Mouse (Mus musculus) frontal cortex, postnatal 25 days (tissue): ENCODE measurements around the gene Plxnc1.

Experiments
- DNase-seq, 2 experiments: peaks; one replicate each; pipeline ENCODE4 v3.0.0; 2022; ENCODE audit warnings: low spot score in 2 of 2

Gene Plxnc1

DNA sequence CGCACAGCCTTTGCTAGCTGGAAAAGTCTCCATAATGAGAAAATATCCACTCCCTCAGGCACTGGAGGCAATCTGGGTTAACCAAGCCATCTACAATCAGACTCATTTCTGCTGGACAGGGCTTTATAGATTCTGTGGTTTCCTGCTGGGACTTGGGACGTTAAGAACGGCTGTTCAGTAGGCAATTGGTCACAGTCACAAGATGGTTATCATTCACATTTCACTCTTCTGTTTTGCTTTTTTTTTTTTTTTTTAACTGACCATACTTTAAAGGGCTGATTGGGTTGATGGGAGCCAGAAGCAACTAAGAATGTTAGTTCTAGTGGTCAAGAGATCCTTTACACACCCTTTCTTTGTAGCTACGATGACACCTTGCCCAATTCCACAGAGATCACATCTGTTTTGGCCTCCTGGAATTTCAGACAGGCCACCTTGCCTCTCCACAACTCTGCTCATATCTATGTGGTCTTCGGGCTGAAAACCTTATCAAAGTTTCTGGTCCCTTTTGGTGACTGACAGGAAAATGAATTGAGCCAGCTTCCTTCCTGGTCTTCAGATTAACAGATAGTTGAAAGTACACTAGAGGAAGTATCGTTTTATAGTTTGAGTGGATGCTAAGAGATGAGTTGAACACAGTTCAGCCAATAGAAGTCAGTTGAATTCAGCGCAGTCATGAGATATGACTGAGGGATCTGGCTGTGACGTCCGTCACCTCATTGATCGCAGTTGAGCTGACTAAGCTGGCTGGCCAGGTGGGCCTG is 3.5 kb upstream of the Plxnc1 start:
- no peak for DNase-seq

DNA sequence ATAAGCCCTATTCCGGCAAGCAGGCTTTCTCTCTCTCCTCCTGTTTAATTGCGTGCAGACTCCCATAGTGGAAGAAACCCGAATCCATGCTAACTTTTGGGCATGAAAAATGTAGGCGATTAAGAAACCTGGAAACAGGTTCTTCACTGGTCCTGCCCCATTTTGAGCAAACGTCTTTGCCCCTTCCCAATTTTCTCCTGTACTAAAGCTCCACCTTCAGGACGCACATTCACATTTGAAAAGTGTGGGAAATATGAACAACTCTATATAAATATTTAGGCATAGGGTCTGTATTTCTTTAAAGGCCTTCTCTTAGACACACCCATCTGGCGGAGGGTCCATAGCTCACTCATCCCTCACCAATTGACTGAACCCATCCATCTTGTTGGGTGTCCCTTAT is 2.8 kb upstream of the Plxnc1 start:
- no peak for DNase-seq

DNA sequence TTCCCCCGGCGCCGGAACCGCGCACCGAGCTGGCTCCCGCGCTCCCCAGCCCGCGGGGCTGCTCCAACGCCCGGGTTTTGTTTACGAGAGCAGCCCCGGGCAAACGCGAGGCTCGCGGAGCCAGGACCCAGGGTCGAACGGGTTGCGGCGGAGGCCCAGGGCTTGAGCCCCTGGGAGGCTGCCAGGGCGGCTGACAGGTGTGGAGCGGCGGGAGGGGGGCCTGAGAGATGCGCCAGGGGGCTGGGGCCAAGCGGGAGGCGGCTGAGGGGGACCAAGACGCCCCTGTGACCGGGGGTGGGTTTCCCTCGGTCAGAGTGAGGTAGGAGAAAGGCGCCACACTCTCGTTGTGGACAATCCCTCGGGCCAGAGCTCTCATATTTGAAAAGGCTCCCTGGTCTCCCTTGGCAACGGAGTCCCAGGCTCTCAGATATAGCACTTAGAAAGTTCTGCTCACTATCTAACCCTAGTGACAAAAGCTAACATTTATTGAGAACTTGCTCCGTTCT is 624 bp upstream of the Plxnc1 start:
- peak in 1 of 2 experiments; percentile 19 for DNase-seq

DNA sequence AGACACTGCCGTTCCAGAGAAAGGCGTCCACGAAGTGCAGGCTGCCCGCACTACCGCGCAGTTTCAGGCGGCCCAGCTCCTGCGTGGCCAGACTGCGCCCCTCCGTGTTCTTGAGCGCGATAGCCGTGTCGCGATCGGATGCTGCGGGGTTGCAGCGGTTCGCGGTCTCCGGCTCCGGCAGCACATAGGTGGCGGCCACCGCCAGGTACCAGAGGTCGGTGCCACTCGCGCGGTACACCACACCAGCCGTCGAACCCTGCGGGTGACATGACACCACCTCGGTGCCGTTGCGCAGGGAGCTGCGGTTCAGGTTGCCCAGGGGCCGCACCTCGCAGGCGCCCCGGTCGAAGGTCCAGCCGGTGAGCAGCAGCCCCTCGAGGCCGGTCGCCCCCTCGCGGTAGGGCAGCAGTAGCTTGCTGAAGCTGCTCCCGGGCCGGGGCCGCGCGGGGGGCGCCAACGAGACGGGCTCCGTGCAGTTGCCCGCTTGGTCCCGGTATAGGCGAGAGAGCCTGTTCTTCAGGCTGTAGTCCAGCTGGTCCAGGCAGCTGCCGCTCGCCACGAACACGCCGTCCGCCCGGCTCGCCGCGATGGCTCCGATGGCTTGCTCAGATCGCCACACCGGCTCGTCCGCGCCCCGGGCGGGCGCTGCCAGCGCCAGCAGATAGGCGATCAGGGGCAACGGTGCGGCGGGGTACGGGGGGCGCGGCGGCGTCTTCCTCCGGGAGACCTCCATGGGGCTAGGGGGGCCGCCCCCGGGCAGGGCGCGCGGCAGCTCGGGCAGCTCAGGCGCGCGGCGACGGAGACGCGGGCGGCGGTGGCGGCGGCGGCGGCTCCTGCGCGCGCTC is 567 bp downstream of the Plxnc1 start:
- peak; percentile 41 to 59 for DNase-seq

DNA sequence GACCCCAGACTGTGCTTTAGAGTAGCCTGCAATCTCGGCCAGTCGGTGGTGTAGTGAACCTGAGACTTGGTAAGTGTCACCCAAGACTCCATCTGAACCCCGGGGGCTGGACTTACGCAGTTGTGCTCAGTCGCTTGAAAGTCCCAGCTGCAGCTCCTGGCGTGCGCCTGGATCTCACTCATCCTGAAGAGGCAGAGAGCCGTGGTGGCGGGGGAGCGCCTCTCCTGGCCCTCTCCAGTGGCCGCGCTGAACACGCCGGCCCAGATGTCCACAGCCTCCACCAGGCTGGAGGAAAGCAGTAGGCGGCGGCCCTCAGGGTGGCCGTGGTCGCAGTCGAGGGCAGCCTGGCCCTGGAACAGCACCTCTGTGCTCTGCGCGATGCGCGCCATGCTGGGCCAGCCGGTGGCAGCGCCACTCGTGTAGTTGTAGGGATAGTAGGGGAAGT is 1.2 kb downstream of the Plxnc1 start:
- peak; percentile 26 to 38 for DNase-seq

DNA sequence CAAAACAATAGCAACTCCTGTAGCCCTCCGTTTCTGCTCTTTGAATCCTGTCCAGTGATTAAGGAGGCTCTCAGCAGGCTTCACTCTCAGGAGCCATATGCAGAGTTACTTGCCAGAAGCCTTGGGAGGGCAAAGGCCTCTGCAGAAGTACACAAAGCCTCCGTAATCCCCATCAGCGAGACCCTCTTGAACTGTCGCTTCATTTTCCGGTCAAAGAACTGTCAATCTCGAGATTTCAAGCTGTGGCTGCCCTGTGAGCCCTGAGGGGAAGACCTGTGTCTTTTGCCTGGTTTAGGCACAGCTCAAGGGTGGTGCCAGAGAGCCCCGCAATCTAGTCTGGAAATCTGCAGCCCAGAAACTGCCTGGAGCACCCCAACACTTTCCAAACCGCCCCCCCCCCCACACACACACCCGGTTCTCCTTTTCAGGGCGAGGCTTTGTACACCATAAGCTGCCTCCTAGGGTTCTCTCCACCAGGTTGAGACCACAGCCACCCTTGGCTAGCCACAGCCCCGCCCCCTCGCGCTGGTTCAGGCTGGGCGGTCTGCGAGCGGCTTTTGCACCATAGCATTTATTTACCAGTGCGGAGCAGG is 2.1 kb downstream of the Plxnc1 start:
- no peak for DNase-seq

DNA sequence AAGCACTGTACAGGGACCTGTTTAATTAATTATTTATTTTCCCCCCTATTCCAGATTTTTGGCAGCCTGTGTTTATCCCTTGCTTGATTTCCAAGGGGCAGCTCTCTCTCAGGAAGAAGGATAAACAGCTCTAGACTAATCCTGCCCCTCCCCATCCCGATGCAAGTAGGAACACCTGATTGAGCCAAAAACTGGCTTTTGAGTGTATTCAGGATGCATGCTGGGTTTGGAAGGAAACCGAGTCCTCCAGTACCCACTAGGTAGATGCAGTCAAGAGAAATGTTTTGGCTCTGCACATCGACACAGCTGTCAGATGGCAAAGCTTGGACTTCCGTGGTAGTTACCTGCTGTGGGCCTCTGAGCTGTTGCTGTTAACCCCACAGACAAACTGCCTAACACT is 3.1 kb downstream of the Plxnc1 start:
- DNase-seq, result no peak

DNA sequence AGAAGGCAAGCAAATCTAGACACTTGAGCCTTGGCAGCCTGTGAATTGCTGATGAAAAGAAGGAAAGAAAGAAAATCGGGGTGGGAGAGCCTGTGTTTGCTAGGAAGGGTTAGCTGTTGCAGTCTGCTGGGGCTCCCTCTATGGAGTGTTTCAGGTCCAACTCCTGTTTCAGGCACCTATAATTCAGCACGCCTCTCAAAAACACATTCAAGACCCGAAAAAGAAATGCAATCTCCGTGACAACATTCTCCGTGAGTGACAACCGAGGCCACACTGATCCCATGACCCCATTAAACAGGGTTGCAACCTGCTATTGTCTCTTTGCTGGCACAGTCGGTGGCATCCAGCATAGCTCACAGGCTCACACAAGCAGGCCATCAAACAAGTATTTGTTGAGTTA is 3.8 kb downstream of the Plxnc1 start:
- no peak for DNase-seq

DNA sequence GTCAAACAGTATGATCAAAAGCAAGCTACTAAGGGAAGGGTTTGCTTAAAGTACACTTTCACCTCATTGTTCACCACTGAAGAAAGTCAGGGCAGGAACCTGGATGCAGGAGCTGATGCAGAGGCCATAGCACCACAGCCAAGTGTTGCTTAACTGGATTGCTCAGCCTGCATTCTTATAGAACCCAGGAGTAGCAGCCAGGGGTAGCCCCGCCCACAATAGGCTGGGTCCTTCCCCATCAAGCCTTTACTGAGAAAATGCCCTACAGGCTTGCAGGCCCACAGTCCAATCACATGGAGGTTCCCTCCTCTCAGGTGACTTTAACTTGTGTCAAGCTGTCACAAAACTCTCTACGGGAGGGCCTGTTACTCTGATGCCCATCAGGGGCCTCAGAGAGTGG is 4.6 kb downstream of the Plxnc1 start:
- no peak for DNase-seq

DNA sequence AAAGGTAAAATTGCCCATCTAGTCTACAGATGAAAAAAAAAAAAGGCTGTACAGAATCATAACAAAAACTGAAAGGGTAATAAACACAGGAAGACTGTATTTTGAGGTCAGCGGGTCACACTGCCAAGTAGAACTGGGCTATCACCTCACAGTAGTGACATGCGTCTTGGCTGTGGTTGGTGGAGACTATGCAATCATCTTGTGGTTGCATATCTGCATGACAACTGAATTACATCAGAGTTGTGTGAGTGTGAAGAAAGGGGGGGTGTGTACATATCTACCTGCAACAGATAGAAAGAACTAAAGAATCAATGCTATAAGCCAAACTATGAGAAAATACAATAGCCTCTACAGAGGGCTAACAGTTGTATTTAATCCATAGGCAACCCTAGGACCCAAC is 5.7 kb downstream of the Plxnc1 start:
- no peak for DNase-seq

DNA sequence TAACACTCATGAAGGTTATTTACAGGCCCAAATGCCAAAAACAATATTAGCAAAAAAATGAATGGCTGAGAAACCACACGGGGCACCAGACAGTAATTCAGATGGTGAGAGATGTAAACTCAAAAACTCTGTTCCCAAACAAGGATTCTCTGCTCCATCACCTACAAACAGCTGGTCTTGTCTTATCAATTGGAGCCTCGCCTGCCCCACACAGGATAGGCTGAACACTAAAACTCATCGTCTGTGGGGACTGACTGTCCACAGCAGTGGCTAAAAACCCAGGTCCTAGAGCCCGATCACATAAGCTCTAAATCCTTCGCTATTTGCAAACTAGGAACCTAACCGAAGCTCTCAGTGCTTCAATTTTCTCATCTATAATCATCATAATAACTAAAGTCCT is 6.3 kb downstream of the Plxnc1 start:
- DNase-seq, result no peak

DNA sequence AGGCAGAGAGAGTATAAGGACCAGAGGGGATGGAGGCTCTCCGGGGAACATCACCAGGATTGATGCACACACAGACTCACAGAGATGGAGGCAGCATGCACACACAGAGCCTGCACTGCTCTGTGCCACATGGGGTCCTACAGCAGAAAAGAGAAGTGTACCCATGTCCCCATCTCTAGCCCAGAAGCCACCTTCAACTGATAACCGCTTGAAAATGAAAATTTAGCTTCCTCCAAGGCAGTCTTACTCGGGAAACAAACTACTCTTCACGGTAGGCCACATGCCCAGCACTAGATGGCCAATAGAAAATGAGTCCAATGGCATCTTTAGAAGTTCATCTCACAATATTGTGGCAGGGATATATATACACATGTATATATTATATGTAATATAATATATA is 9.4 kb downstream of the Plxnc1 start:
- no peak for DNase-seq

DNA sequence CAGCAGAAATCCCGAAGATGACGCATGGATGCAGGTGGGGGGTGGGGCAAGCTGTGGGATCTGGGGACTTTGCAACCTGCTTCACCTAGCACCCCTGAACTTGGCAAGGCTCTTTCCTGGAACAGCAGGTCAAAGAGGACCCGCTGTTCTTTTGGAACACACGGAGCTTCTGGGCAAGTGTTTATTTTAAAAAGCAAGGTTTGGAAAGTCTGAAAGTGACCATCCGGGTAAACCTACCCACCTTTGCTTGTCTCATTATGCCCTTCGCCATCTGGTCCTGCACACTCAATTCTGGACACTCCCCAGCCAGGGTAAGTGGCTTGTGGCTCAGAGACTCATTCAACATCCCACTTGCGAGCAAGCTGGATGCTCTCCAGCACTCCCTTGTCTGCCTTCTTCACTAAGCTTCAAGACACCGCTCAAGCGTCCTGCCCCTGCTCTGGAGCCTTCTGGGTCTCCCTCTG is 10.5 kb downstream of the Plxnc1 start:
- DNase-seq, result no peak

DNA sequence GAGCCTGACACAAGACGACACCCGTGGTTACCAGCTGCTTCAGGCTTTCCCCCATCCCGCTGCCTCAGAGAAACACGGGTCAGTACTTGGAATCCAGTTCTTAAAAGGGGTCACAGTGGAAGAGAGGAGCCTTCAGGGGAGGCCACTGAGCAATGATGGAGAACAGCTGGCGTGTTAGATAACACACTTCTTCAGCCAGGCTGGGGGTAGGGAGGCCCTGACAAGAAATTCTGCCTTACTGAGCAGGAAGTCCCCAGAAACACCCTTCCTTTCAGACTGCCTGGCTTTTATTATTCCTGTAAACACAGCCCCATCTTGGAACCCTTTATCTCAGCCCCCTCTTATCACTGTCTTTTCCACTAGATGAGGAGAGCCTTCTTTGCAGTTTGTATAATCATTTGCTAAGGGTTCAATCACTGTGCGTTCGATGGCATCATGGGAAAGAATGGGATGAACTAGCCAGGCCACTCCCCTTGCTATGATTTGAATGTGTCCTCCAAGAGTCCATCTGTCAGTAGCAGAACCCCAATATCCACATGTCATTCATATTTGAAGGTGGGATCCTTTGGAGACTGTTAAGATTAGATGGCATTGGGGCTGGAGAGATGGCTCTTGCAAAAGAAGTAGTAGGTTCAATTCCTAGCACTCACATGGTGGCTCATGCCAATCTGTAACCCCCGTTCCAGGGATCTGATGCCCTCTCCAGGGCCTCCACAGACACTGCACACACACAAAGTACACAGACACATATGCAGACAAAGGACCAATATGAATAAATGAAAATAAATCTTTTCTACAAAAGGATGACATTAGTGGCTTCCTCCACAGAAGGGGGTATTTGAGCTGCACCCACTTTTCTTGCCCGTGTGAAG is 12.4 kb downstream of the Plxnc1 start:
- no peak for DNase-seq

DNA sequence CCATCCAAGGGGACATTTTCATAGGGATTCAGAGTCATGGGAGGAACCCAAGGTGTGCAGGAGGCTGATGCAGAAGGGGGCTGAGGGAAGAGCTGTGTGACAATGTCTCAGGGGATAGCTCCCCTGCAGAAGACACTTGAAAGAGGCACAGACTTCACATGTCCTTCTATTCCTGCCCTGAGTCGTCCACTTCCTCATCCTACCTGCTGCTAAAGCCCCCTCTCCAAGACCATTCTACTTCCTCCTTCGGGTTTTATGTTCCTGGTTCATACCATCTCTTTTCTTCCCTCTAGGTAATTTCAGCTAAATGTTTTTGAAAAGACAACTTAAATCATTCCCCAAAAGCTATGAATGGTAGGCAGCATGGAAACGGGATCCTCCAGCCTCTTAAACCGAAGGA is 16.5 kb downstream of the Plxnc1 start:
- no peak for DNase-seq

DNA sequence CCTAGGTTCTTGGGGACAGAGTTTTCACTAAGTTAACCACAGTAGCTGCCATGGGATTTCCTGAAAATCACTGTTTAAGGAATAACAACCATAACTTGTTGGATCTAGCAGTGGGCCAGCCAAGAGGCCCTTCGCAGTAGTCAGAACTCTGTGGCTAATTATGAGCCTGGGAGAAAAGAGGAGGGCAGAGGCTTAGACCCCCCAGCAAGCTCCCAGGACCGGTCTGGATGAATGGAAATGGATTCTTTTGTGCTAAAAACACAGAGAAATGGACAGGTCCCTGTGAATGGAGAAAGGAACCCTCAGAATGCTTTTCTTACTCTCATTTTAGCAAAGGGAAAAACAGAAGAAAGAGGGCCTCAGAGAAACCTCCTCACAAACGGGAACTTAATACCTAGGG is 18.3 kb downstream of the Plxnc1 start:
- DNase-seq, result no peak

DNA sequence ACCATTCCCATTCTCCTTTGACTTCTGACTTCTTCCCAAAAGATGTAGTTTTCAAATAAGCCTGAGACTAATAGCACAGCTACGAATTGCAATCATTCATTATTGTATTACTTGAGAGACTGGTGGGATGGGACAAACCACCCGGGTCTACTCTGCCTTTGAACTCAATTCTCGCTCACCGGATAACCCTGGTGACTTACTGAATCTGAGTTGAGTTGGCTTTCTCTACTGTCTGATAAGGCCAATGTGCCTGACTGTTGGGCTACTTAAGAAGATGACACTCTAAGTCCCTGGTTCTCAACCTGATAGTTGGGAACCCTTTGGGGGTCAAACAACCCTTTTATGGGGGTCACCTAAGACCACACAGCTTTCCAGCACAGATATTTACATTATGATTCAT is 19.8 kb downstream of the Plxnc1 start:
- no peak for DNase-seq

DNA sequence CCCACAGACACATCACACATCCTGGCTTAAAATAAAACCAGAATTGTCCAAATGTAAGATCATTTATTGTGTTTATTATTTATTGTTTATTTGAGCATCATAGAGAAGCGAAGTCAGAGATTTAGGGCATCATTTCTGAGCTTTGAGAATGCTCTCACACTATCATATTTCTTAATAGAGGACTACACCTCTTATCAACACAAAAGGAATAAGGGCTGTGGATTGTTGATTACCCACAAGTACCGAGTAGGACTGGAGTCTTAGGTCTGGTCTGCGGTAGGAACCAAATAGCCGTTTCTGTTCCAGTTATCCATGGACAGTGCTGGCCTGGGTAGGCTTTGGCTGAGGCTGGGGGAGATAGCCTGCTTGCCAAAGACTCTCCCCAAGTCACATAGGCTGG is 20.2 kb downstream of the Plxnc1 start:
- DNase-seq, result no peak

DNA sequence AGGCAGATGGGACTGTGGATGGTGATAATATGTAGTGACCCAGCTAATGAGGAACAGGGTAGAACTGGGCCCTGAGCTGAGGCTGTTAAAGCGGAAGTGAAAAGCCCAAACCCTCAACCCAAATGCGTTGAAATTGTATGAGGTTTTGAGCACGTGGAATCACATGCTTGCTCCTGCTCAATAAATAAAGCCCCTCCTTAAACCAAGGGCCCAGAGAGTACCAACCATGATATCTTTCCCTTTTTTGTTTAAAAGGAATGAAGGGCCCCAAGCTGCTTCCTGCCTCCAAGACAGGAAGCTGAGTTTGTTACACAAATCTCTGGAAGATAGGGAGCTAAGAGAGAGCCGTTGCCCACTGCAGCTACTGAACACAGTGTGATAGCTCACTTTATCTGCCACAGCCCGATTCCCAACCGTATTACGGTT is 21.3 kb downstream of the Plxnc1 start:
- DNase-seq, result no peak

DNA sequence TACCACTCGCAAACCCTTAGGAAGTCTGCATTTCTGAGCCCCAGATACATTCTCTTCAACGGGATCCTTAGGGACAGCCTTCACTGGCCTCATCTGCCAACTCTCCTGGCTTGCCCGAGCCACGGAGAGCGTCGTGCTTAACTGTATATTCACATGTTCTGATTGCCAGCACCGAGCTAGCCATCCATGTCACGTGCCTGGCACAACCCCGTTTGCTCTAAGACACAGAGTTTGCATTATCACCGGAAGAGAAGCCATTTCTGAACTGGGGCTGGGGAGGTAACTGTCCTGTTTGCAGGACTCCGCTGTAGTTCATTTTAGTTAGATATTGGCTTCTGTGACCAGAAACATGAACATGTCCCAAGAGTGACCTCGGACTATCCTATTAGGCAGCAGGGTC is 21.8 kb downstream of the Plxnc1 start:
- no peak for DNase-seq

DNA sequence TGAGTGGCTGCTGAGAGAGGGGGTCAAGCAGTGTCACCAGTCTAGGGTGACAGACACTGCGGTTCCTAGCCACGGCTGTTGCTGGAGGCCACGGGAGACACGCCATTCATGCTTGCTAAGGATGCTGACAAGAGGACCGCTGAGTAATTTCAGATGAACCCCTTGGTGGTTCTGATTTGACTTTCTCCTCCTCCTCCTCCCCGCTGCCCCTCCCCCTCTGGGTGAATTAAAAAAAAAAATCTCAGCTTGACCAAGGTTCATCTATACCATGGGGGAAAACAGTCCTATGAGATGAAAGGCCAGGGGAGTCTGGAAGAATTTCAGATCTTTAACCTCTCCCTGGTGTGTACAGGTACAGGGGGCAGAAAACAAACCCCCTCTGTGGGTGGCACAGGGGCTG is 22.9 kb downstream of the Plxnc1 start:
- no peak for DNase-seq
